Mouse (Mus musculus): ENCODE measurements around the gene Tmem63a. TPM values are rescaled to one million over a fixed set of nuclear protein-coding genes. Genes with fewer than 3 reads are reported as not detected.

Tmem63a gene
- polyA plus RNA-seq, 1 experiment = 45.5 TPM

DNA sequence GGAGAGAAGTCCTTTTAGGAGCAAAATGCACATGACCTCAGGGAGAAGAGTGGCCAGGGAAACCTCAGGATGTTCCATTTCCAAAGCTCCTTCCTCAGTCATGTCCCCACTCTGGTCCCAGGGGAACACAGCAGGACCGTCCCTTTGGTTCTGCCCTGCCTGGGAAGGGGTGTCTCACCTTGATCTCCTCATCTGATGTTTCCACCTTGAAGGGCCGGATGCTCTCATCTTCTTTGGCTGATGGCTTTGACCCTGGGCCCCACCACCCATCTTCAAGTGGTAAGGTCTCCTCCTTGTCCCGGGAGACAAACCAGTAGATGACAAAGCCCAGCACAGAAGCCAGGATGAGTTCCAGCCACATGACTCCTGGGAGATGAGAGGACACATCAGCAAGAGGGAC, 59.5 kb downstream of the Tmem63a start:
- H3K27me3 ChIP-seq (ENCODE audit: control insufficient read depth, insufficient read depth, insufficient read length) = no peaks in the 10 kb centered on the region
- no peak overlapping the region for H3ac ChIP-seq (ENCODE audit: control insufficient read depth, insufficient read length)
- no peak overlapping the region for H3K4me2 ChIP-seq (ENCODE audit: low read depth)
- H3K36me3 ChIP-seq (ENCODE audit: control insufficient read depth, insufficient read depth) = no peaks in the 10 kb centered on the region
- no peaks in the 10 kb centered on the region for H3K79me2 ChIP-seq (ENCODE audit: control insufficient read depth, insufficient read depth)
- H3K4me3 ChIP-seq = no peak overlapping the region
- TF ChIP-seq TCF12 (IDR thresholded peaks at IDR 0.05; ENCODE audit: insufficient read depth, poor library complexity, severe bottlenecking) = no peak
- TF ChIP-seq E2F4 (IDR thresholded peaks at IDR 0.05; ENCODE audit: insufficient read depth) = no peak
- no peak for TF ChIP-seq TCF3 (IDR thresholded peaks at IDR 0.05; ENCODE audit: insufficient read length, low read depth)
- no peak for TF ChIP-seq POLR2A (IDR thresholded peaks at IDR 0.05; ENCODE audit: insufficient read length, low read depth)

DNA sequence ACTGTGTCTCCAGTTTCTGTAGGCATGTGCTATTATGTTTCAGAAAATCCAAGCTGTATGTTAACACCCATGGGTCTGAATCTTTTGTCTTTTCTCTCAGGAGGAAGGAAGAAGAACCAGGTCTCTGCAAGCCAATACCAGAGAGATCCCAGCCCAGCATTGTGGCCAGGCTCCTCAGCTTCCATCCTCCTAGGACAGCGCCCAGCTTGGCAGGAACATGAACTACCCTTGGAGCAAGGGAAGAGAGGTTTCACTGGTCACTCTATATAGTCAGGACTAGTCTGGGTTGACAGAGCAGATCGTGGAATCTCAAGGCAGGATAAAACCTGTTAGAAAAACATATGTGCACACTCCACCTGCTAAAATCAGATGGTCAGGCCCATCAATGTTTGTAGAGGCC, 61.6 kb downstream of the Tmem63a start:
- Histone ChIP-seq H3ac (ENCODE audit: control insufficient read depth, insufficient read length) (no peak overlapping the region), H3K4me3 (no peak overlapping the region), H3K36me3 (ENCODE audit: control insufficient read depth, insufficient read depth) (no peaks in the 10 kb centered on the region), H3K4me2 (ENCODE audit: low read depth) (no peak overlapping the region), H3K27me3 (ENCODE audit: control insufficient read depth, insufficient read depth, insufficient read length) (no peaks in the 10 kb centered on the region), H3K79me2 (ENCODE audit: control insufficient read depth, insufficient read depth) (no peaks in the 10 kb centered on the region)
- TF ChIP-seq TCF3 (IDR thresholded peaks at IDR 0.05; ENCODE audit: insufficient read length, low read depth) (no peak), REST (IDR thresholded peaks at IDR 0.05; ENCODE audit: insufficient read depth, insufficient read length) (no peak), USF1 (IDR thresholded peaks at IDR 0.05; ENCODE audit: low read depth) (no peak), E2F4 (IDR thresholded peaks at IDR 0.05; ENCODE audit: insufficient read depth) (no peak), CEBPB (IDR thresholded peaks at IDR 0.05; ENCODE audit: insufficient read depth, poor library complexity, severe bottlenecking) (no peak), TCF12 (IDR thresholded peaks at IDR 0.05; ENCODE audit: insufficient read depth, poor library complexity, severe bottlenecking) (no peak), MYOD1 (IDR thresholded peaks at IDR 0.05; ENCODE audit: control insufficient read depth in 1 of 3, insufficient read length in 2 of 3, low read depth in 2 of 3) (no peak), POLR2A (IDR thresholded peaks at IDR 0.05; ENCODE audit: insufficient read length, low read depth) (no peak), SRF (IDR thresholded peaks at IDR 0.05; ENCODE audit: control insufficient read depth, insufficient read length, low read depth) (no peak), POLR2AphosphoS2 (IDR thresholded peaks at IDR 0.05; ENCODE audit: insufficient read length, low read depth) (no peak), MYOG (IDR thresholded peaks at IDR 0.05; ENCODE audit: control insufficient read depth in 1 of 3, insufficient read depth in 1 of 3, insufficient read length in 2 of 3, low read depth in 2 of 3) (no peak), MAX (IDR thresholded peaks at IDR 0.05; ENCODE audit: low read depth) (no peak)

DNA sequence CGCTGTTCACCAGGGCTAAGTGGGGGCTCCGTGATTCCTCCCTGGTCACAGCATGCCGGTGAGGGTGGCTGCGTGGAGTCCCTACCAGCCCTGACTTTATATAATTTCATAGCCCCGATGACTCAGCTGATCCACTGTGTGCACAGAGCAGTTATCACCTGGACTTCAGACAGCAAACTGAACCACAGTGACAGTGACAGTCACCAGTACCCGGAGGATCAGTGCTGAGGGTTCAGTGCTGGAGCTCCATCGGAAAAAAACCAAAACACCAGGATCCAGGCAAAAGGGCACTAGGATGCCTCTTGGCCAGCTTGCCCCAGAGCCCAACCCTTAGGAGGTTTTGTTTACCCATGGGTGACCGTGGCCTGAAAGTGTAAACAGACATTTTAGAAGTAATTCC, 63.2 kb downstream of the Tmem63a start:
- no peak overlapping the region for H3ac ChIP-seq (ENCODE audit: control insufficient read depth, insufficient read length)
- TF ChIP-seq MAX (IDR thresholded peaks at IDR 0.05; ENCODE audit: low read depth) = no peak
- TF ChIP-seq E2F4 (IDR thresholded peaks at IDR 0.05; ENCODE audit: insufficient read depth) = no peak
- no peaks in the 10 kb centered on the region for H3K36me3 ChIP-seq (ENCODE audit: control insufficient read depth, insufficient read depth)
- H3K27me3 ChIP-seq (ENCODE audit: control insufficient read depth, insufficient read depth, insufficient read length) = no peaks in the 10 kb centered on the region
- H3K4me3 ChIP-seq = no peak overlapping the region
- no peaks in the 10 kb centered on the region for H3K79me2 ChIP-seq (ENCODE audit: control insufficient read depth, insufficient read depth)
- H3K4me2 ChIP-seq (ENCODE audit: low read depth) = no peak overlapping the region

DNA sequence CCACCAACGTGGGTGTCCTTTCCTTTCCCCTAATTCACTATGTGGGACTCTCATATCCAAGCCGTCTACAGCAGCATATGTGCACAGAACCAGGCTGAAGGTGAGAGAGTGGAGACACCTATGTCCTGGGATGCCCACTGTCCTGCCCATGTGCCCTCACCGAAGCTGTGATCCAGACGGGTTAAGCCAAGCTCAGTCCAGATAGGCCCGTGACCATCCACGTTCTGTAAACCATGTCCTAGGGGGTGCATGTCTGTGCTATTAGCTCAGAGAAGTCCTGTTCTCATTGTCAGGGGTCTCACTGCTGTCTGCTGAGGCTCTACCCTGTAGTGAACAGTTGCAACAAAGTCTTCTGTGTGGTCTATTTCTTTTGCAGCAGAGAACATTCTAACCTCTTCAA, 65.7 kb downstream of the Tmem63a start:
- Histone ChIP-seq H3ac (ENCODE audit: control insufficient read depth, insufficient read length) (no peak overlapping the region), H3K79me2 (ENCODE audit: control insufficient read depth, insufficient read depth) (no peaks in the 10 kb centered on the region), H3K4me3 (no peak overlapping the region), H3K36me3 (ENCODE audit: control insufficient read depth, insufficient read depth) (no peaks in the 10 kb centered on the region), H3K4me2 (ENCODE audit: low read depth) (no peak overlapping the region), H3K27me3 (ENCODE audit: control insufficient read depth, insufficient read depth, insufficient read length) (no peaks in the 10 kb centered on the region)
- TF ChIP-seq MYOD1 (IDR thresholded peaks at IDR 0.05; ENCODE audit: control insufficient read depth in 1 of 3, insufficient read length in 2 of 3, low read depth in 2 of 3) (no peak), REST (IDR thresholded peaks at IDR 0.05; ENCODE audit: insufficient read depth, insufficient read length) (no peak), TCF3 (IDR thresholded peaks at IDR 0.05; ENCODE audit: insufficient read length, low read depth) (no peak), TCF12 (IDR thresholded peaks at IDR 0.05; ENCODE audit: insufficient read depth, poor library complexity, severe bottlenecking) (no peak), USF1 (IDR thresholded peaks at IDR 0.05; ENCODE audit: low read depth) (no peak), MAX (IDR thresholded peaks at IDR 0.05; ENCODE audit: low read depth) (no peak), CEBPB (IDR thresholded peaks at IDR 0.05; ENCODE audit: insufficient read depth, poor library complexity, severe bottlenecking) (no peak), POLR2A (IDR thresholded peaks at IDR 0.05; ENCODE audit: insufficient read length, low read depth) (no peak)

DNA sequence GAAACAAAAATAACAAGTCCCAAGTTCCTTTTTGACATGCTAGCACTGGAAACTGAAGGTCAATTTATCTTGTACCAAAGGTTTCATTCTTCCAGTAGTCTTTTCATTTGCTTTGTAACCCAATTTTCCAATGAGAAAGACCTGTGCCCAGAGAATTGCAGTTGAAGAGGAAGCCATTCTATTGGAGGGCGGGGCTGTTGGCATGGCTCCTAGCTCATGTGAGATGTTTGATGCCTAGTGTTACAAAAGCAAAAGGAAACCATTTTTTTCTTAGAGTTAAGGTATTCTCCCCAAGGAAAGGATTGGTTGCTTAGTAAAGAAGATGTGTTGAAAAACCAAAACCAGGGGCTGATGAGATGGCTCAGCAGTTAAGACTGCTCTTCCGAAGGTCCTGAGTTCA, 66.1 kb downstream of the Tmem63a start:
- no peaks in the 10 kb centered on the region for H3K79me2 ChIP-seq (ENCODE audit: control insufficient read depth, insufficient read depth)
- H3K36me3 ChIP-seq (ENCODE audit: control insufficient read depth, insufficient read depth) = no peaks in the 10 kb centered on the region
- no peak overlapping the region for H3ac ChIP-seq (ENCODE audit: control insufficient read depth, insufficient read length)
- no peaks in the 10 kb centered on the region for H3K27me3 ChIP-seq (ENCODE audit: control insufficient read depth, insufficient read depth, insufficient read length)
- H3K4me2 ChIP-seq (ENCODE audit: low read depth) = no peak overlapping the region
- H3K4me3 ChIP-seq = no peak overlapping the region
- TF ChIP-seq POLR2A (IDR thresholded peaks at IDR 0.05; ENCODE audit: insufficient read length, low read depth) = no peak
- no peak for TF ChIP-seq SRF (IDR thresholded peaks at IDR 0.05; ENCODE audit: control insufficient read depth, insufficient read length, low read depth)
- no peak for TF ChIP-seq USF1 (IDR thresholded peaks at IDR 0.05; ENCODE audit: low read depth)
- TF ChIP-seq REST (IDR thresholded peaks at IDR 0.05; ENCODE audit: insufficient read depth, insufficient read length) = no peak
- no peak for TF ChIP-seq MAX (IDR thresholded peaks at IDR 0.05; ENCODE audit: low read depth)
- no peak for TF ChIP-seq MYOD1 (IDR thresholded peaks at IDR 0.05; ENCODE audit: control insufficient read depth in 1 of 3, insufficient read length in 2 of 3, low read depth in 2 of 3)
- TF ChIP-seq POLR2AphosphoS2 (IDR thresholded peaks at IDR 0.05; ENCODE audit: insufficient read length, low read depth) = no peak

Data from myocyte (in vitro differentiated cells).